Mouse (Mus musculus) lung, postnatal 0 days (tissue): ENCODE results near the gene Zfp13.

Source experiments
- CTCF ChIP-seq: IDR thresholded peaks from 2 replicates; pipeline ENCODE4 v1.5.1; 2016; ENCODE audit warnings: antibody characterized with exemption, mild to moderate bottlenecking
- EP300 ChIP-seq: IDR thresholded peaks from 2 replicates; pipeline ENCODE4 v1.6.1; 2016; ENCODE audit warnings: antibody characterized with exemption, mild to moderate bottlenecking, control low read depth

DNA sequence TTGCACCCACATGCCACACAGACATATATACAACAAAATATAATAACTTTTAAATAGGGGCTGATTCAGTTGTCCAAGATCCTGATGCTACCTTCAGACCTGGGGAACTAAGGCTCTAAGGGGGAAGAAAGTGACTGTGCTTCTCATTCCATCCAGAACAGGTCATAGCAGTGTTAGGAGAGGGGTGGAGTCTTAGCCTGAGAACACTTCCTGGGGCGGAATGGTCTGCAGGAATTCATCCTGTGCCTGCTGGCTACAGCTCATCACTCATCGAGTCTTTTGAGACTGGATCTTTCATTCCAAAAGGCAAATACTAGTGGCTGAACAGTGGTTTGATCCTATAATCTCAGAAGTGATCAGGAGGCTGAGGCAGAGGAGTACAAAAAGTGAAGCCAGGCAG lies 12.0 kb downstream of the Zfp13 start:
- TF ChIP-seq CTCF = no peak
- no peak for TF ChIP-seq EP300
